Mouse (Mus musculus) thymus, adult 18-20 months (tissue): ENCODE data around the gene Cd27.

Experiments used
- DNase-seq, 2 experiments: peaks; one replicate each; pipeline ENCODE4 v3.0.0; 2022; ENCODE audit warnings: mixed read lengths in 2 of 2

Gene Cd27

GRCm38 (mm10) chr6:125244551-125244950 is 7.7 kb upstream of the Cd27 start:
- peak in 1 of 2 experiments; percentile 75 for DNase-seq

- peak in 1 of 2 experiments; percentile 84 for DNase-seq
Observed at GRCm38 (mm10) chr6:125241566-125241965, 4.8 kb upstream of the Cd27 start.

- no peak for DNase-seq
Observed at GRCm38 (mm10) chr6:125240617-125241016, 3.8 kb upstream of the Cd27 start.

DNA sequence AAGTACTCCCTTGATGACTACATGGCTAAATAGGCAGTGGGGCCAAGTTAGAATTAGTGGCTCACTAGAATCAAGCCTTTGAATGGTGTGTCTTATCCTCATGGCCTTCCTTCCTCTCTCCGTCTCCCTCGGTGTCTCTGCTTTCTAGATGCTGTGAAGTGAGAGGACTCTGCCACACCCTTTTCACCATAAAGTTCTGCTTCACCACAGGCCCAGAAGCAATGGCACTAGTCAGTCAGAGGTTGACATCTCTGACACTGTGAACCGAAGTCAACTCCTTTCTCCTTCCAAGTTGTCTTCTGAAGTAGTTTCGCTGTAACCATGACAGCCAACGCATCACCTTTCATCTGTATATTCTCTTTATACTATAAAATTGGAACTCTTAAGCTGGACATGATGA is 2.7 kb upstream of the Cd27 start:
- no peak for DNase-seq

- peak; percentile 73 to 90 for DNase-seq
Observed at GRCm38 (mm10) chr6:125238396-125238795, 1.6 kb upstream of the Cd27 start.

GRCm38 (mm10) chr6:125237421-125237820 is 611 bp upstream of the Cd27 start:
- DNase-seq: peak in 1 of 2 experiments; percentile 58

DNA sequence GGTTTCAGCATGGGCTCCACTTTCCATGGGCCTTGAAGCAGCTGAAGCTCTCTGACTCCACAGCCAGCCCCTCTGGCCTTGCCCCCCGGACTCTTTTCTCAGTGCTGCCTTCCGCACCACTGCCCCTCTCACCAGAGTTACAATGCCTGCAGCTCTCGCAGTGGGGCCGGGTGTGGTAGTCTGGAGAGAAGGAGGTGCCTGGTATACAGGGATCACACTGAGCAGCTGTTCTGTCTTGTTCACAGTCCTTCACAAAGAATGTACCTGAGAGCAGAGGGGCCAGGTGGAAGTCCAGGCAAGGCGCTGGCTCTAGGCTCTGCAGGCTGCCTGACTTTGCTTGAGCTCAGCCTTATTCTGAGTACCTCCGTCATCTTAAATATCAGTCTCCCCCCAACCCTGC is 469 bp downstream of the Cd27 start:
- DNase-seq: no peak

DNA sequence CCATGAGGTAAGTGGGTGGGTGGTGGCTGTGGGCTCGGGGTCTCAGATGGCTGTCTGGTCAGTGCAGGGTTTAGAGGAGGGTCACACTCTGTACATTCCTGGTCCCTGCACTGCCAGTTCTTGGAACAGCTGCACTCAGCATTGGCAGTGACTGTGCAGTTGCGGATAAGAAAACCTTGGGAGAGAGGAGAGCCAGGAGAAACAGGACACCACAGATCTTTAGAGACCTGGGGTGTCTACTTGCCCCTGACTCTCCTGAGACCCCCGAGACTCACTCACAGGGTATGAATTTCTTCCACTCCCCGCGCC is 2.3 kb downstream of the Cd27 start:
- DNase-seq: no peak

DNA sequence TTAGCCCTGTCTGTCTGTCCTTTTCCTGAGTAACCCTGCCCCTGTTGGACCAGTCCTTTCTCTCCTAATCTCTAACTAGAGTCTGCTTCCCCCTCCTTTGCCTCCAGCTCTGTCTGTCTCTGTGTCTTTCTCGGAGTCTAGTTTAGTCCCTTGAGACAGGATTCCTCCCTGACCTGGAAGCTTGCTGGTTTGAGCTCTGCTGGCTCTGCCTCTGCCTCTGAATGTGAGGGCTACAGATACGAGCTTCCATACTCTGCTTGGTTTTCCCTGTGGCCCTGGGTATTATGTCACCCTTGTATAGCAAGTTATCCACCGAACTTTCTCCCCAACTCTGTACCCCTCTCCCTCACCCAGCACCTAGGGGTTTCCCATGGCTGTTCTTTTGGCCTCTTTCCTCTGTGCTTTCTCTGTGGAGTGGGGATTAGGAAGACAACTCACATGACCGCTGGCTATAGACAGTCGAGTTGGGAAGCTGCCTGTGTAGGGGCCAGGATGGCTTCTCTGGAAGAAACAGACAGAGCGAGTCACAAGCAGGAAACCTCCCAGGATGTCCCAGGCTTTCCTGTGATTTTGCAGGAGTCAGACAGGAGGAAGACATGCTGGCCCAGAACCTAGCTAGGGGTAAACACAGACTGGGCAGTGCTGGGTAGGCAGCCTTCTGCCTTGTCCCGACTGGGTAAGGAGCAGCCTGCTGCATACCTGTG is 2.8 kb downstream of the Cd27 start:
- no peak for DNase-seq

- no peak for DNase-seq
Observed at GRCm38 (mm10) chr6:125232516-125232915, 4.3 kb downstream of the Cd27 start.

GRCm38 (mm10) chr6:125232045-125232437 is 4.8 kb downstream of the Cd27 start:
- DNase-seq: peak in 1 of 2 experiments; percentile 35

- peak; percentile 64 to 83 for DNase-seq
Observed at GRCm38 (mm10) chr6:125231117-125232044, 5.4 kb downstream of the Cd27 start, which contains the start of gene Tapbpl. Gene Tapbpl, minus strand, starts transcription at chr6:125231860.

GRCm38 (mm10) chr6:125230571-125230970 is 6.2 kb downstream of the Cd27 start:
- DNase-seq: peak in 1 of 2 experiments; percentile 43

- DNase-seq: peak in 1 of 2 experiments; percentile 54
Observed at GRCm38 (mm10) chr6:125225518-125226115, 11.2 kb downstream of the Cd27 start.

DNA sequence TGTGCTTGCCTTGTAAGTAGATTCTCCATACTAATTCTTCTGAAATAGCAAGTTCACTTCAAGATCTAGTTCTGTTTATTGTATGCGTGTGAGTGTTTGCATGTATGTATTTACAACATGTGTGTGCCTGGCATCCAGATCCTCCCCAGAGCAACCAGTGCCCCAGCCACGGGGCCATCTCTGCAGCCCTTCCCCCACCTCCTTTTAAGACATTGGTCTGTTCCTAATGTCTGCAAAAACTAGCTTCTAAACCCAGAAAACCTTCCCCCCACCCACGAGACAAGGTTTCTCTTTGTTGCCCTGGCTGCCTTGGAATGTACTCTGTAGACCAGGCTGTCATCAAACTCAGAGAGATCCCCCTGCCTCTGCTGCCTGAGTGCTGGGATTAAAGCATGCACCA is 14.2 kb downstream of the Cd27 start:
- DNase-seq: peak in 1 of 2 experiments; percentile 51

- DNase-seq: peak; percentile 90 to 97
Observed at GRCm38 (mm10) chr6:125222146-125222545, 14.7 kb downstream of the Cd27 start.

DNA sequence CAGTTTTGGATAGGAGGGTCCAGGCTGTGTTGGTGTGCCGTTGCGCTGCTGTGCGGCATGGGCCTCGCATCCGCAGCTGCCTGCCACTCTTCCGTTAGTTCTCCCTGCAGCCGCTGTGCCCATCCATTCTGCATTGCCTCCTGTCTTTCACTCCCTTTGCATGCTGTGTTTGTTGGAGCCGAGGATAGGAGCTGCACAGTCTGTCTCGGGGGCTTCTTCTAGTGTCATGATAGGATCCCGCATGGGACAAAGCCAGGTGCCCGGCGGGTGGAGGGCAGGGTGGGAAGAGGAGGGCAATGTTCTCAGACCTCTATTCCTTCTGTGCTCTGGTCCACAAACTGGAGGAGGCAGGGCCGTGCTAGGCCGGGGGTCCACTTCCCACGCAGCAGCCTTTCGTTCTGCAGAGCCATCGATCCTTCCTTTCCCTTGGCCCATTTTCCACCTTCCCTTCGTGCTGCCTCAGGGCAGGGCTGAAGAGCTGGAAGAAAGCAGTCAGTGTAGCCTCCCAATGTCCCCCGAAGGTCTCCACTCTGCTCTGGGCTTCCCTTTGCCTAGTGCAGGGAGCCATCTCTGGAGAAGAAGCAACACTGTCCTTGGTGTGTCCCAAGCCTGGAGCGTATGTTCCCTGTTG is 15.6 kb downstream of the Cd27 start:
- DNase-seq: no peak

DNA sequence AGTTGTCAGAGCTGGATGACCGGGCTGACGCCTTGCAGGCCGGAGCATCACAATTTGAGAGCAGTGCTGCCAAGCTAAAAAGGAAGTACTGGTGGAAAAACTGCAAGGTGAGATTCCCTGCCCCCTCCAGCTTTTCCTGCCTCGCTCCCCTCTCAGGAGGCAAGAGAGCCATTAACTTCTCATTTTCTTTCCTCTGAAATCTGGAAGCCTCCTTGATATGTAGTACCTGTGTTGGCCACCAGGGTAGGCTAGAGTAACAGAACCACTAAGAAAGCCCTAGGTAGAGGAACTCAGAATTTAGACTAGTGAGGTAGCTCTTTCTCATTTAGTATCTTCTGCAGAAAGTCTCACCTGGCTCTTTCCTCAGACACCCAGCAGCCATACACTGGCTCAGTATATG is 17.8 kb downstream of the Cd27 start:
- DNase-seq: peak in 1 of 2 experiments; percentile 72

DNA sequence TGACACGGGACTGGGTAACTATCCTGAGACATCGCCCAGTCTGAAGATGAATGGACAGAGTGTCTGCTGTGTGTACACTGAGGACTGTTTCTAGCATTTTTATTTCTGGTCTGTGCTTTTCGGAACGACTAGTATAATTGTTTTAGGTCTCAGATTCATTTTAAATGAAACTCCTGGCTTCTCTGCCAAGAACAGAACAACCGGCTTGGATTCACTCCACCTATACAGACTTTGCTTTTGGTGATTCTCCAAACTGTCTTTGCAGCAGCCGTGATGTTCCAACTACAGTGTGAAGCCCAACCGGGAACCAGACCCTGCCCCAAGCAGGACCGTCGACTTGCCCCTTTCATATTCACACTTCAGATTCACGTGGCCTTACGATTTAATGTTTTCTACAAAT is 18.9 kb downstream of the Cd27 start:
- no peak for DNase-seq

DNA sequence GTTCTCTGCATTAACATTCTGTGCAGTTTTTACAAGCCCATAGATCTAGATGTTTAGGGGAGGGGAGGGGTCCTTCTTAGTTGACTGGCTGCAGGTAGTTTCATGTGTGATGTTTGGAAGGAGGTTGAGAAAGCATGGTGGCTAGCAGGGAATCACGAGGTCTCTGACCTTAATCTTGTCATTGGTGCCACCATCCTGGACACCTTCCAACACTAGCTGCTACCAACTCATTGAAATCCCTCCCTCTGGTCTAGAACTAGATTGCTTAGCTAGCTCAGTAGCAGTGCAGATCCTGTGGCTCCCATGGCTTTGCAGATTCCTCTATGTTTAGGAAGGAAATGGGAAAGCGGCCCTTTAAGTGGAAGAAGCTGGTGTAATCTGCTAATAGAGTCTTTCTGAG is 19.9 kb downstream of the Cd27 start:
- peak in 1 of 2 experiments; percentile 11 for DNase-seq

DNA sequence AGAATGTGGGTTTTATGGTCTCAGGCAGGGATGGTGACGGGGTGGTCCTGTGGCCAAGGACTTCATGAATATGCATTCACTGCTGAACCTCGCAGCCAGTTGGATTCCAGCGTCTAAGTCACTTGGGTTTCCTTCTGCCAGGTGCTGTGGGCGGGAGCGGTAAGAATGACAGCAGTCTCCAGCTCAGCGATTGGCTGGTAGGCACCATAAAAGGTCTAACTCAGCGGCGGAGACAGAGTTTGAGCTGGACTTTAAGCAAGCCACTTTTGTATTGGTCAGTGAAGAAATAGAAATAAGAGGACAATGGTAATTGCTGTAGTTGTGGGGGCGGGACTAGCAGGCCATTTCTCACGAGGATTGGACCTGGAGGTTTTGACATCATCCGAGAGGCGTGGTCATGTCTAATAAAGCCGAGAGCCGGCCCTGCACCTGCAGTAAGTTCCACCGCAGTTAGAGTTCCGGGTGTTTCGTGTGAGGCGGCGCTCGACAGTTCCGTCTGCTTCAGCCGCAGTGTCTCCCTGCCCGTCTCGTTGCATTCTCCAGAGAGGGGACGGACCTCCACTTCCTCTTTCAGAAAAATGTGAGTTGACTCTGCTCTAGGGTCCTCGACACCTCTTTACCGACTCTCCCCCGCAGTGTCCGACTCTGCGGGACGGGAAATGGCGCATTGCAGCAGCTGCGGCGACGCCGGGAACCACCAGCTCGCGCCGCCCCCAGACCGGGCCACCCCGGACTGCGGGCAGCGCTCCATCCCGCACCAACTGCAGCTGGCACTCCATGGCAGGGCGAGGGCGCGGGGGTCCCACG is 21.5 kb downstream of the Cd27 start, which contains the start of gene Vamp1:
TSS of gene Vamp1 (plus strand) at position 404 of the 807 bp plus-strand sequence.
- peak; percentile 86 to 91 for DNase-seq

DNA sequence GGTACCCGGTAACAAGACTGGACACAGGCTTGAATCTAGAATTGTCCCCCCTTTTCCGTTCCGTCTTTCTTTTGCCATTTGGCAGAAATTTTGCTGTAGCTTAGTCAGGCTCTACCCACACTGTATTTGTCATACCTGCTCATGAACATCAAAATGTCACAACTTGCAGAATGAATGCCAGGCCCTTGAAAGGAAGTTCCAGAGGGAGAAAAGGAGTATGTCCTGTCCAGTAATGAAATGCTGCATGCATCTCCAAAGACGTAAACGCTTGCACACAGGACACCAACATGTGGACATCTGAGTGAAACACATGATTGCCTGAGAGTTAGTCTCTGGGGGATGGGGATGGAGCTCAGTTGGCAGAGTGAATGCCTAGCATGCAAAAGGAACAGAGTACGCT is 23.1 kb downstream of the Cd27 start:
- DNase-seq: no peak
